Mouse (Mus musculus): Measurements from ENCODE around the gene Zp3r.
"Not testable (repeated sequence)": the region's sequence is repeated elsewhere in the genome, so short reads cannot be mapped to it uniquely, and the experiment has no call there.

- TF ChIP-seq CTCF (IDR thresholded peaks at IDR 0.05; ENCODE audit: low read depth, low read length); POLR2A (IDR thresholded peaks at IDR 0.05; ENCODE audit: insufficient read depth, low read length); EP300 (IDR thresholded peaks at IDR 0.05; ENCODE audit: insufficient read depth, low read depth, low read length): not testable (repeated sequence)
Measured at GRCm38 (mm10) chr1:130659641-130660040, 30.2 kb upstream of the Zp3r start.
